Mouse (Mus musculus) mature B cell (primary cell): ENCODE results near the gene Fam196b.

Experiments
- in situ Hi-C: fragments of 300-500 bp; cut with MboI; formaldehyde crosslinking; loops from 2 replicates; pipeline ENCODE4 v1.14.3; 2019

Fam196b gene

DNA sequence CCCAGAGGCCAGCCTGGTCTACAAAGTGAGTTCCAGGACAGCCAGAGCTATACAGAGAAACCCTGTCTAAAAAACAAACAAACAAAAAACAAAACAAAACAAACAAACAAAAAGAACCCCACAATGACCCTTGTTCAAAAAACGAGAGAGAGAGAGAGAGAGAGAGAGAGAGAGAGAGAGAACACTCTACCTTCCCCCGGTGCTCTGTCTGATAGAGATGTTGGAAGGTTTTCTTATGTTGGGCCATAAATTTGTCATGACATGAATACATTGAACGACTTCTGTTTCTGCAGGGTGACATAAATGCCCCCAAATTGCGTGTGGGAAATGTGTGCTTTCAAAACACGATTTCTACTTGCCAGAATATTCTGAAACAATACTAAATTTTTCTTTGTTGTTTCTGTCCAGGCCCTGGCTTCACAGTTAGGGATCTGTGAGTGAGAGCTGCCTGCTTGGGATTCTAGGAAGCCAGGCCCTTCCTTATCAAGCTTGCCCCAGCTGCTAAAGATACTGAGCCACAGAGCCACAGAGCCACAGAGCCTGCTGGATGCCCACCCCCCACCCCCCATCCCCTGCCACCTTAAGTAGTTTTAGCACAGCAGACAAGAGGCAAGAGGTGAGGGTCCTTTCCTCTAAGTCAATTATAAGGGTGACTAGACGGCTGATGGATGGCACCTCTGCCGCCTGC lies 17.9 kb downstream of the Fam196b start:
- in situ Hi-C loops: no loop called here

GRCm38 (mm10) chr11:34337907-34338306 lies 23.3 kb downstream of the Fam196b start:
- in situ Hi-C loops: no loop called here

DNA sequence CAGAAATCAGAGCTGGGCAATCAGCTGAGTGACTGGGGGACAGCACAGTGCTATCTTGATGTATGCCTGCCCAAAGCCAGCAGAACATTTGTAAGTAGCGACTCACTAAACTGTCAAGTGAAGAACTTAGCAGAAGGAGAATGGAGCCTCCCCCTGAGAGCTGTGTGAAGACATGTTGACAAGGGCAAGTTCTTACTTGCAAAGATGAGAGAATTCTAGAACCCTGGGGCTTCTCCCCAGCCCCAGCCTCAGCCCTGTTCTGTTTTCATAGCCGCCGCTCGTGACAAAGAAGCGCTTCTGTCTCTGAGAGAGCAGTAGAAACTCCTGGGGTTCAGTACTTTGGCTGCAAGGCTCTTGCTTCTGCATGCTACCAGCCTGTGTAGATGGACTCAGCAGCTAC lies 25.1 kb downstream of the Fam196b start:
- in situ Hi-C loops: no loop called here

GRCm38 (mm10) chr11:34343742-34344307 lies 29.2 kb downstream of the Fam196b start:
- in situ Hi-C loops: no loop called here

DNA sequence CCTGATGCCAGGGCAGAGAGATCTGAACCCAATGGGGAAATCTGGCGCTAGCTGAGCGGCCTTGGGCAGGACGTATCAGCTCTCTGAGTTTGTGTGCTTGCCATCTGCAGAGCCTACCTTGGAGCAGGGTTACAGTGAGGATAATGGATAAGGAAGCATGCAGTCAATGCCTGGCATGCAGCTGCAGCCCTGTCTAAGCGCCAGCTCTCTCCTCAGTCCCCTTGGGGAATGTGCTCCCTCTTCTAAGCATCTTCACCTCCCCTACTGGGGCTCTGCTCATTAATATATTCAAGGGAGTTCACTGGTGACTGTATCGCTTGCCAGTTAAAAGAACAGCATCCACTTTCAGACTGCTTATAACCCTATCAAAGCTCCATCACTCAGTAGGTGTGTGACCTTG lies 29.7 kb downstream of the Fam196b start:
- in situ Hi-C loops: no loop called here

DNA sequence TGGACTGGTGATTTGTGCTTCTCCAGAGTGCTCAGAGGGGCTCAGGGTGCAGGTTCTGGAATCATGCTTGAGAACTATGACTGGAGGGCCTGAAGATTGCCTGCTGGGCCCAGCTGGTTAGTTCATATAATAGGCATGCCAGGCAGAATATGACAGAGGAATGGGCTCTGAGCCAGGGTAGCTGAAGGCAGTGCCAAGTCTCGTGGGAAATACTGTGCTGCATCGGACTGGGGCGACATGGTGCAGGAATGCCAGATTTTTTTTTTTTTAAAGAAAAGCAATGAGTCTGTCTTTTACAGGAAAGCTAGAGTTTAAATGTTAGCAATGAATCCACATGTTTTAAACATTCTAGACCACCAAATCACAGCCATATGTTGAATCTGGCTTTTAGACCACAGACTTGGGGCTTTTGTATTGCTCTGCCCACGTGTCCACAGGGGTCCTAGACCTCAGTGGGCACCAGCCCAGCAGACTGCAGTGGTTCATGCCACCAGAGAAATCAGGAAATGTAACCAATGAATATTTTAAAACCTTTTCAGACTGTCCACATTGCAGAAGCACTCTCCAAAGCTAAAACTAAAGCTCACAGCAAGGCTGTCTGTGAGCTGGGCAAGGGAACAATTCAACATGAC lies 33.8 kb downstream of the Fam196b start:
- in situ Hi-C loops: no loop called here

- in situ Hi-C loops: no loop called here
Observed at GRCm38 (mm10) chr11:34349453-34350056, 34.9 kb downstream of the Fam196b start.

DNA sequence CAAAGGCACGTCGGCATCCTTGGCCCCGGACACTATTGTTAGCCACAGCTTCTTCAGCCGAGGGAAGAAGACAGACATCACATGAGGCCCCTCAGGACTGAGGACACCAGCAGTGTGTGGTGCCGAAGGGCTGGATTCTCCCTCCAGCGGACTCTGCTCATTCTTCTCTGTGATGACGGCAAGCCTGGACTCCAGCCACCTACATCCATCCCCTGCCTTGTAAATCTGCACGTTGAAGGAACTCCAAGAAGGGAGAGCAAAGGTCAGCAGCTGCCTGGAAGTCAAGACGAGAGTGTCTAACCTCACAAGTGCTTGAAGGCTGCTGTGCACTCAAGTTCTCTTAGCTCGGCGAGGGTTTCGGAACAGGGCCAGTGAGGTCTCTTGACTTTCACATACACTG lies 40.8 kb downstream of the Fam196b start:
- in situ Hi-C loops: no loop called here

GRCm38 (mm10) chr11:34356109-34356508 lies 41.5 kb downstream of the Fam196b start:
- in situ Hi-C loops: no loop called here

- in situ Hi-C loops: no loop called here
Observed at GRCm38 (mm10) chr11:34372224-34372623, 57.6 kb downstream of the Fam196b start.

GRCm38 (mm10) chr11:34375557-34375956 lies 60.9 kb downstream of the Fam196b start:
- in situ Hi-C loops: no loop called here

- in situ Hi-C loops: no loop called here
Observed at GRCm38 (mm10) chr11:34377649-34378048, 63.0 kb downstream of the Fam196b start.

GRCm38 (mm10) chr11:34383501-34383900 lies 68.9 kb downstream of the Fam196b start:
- in situ Hi-C loops: no loop called here

GRCm38 (mm10) chr11:34384178-34384577 lies 69.6 kb downstream of the Fam196b start:
- in situ Hi-C loops: no loop called here

GRCm38 (mm10) chr11:34385001-34385688 lies 70.5 kb downstream of the Fam196b start:
- in situ Hi-C loops: no loop called here

- in situ Hi-C loops: no loop called here
Observed at GRCm38 (mm10) chr11:34389261-34390116, 74.9 kb downstream of the Fam196b start.

DNA sequence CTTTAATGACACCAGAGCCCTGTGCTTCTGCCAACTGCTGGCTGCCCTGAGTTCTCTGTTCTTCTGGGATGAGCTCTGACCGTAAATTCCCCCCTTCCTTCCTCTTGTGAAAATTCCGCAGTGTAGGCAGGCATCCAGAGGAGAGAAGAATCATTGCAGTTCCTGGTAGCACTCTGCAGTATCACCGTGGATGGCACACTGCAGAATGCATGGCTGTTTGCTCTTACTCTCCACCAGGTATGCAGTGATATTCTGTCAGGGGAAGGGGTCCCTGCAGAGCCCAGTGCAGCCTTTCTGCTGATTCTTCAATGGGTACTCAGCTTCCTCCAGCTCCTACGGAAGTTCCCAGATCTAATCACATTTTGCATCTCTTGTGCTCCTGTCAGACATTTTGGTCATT lies 77.5 kb downstream of the Fam196b start:
- in situ Hi-C loops: no loop called here

DNA sequence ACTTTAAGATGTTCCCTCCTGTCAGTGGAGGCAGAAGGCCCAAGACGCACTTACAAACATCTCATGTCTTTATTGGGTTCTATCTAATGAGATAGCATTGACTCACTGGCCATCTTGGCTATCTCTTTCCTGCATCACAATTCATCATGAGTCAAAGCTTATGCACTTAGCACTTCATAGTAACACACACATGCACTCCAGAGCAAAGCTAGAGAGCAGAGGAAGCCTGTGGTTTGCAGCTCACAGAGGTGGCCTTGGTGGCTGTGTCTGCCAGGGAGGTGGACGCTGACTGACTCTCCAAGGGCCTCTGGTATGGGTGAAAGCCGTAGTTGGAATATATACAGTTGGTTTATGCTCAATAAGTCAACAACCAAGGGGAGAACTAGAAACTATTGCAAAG lies 81.2 kb downstream of the Fam196b start:
- in situ Hi-C loops: no loop called here

- in situ Hi-C loops: no loop called here
Observed at GRCm38 (mm10) chr11:34397661-34398060, 83.0 kb downstream of the Fam196b start.

DNA sequence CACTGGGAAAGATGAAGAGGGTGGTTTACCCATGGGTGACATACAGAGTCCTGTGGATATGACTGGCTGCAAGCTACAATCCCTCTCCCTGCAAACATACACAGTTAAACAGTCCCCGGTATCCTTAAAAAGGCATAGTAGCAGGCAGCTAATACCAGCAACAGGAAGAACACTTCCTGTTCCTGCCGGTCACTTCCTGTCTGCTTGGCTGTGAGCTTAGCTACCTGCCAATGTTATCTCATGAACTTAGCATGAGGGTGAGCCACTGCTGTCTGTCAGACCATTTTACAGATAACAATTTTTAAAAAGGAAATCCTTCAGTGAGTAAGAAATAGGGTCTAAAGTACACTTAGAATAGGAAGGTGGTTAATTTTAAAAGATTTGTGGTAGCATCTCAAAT lies 83.9 kb downstream of the Fam196b start:
- in situ Hi-C loops: no loop called here

GRCm38 (mm10) chr11:34401343-34401742 lies 86.7 kb downstream of the Fam196b start:
- in situ Hi-C loops: no loop called here
